Mouse (Mus musculus) left cerebral cortex, postnatal 25 days (tissue): ENCODE measurements at regions not wholly inside any gene's neighbourhood (a gene's known extent, or its start where the extent isn't known, plus 50 kb on each side); places are given as distances from the start of the nearest gene placed in this dataset.

Experiments
- DNase-seq, 2 experiments: peaks; one replicate each; pipeline ENCODE4 v3.0.0; 2022; ENCODE audit warnings: low spot score in 2 of 2, mixed read lengths in 1 of 2
- intact Hi-C: fragments of 180-260 bp; cut with DNase I; formaldehyde crosslinking; loops from one replicate; pipeline ENCODE4 v1.15.1; 2025

DNA sequence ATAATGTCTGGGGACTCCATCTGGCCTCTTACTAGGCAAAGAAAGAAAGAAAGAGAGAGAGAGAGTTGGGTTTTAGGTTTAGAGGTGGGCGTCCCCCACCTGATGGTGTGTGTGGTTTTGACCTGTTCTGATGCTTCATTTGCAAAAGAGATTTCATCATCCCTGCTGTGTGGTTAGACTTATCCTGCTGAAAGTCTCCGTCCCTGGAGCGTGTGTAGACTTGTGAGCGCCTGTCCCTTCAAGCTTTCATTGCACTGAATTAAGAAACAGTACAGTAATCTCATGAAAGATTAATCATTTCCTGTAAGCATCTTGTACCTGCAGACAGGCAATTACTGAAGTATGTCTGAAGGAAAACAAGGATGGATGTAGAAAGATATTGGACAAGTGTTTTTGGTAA is 2244.1 kb downstream of the 4930444P10Rik start:
- no peak for DNase-seq
- intact Hi-C loops, result no loop called here

DNA sequence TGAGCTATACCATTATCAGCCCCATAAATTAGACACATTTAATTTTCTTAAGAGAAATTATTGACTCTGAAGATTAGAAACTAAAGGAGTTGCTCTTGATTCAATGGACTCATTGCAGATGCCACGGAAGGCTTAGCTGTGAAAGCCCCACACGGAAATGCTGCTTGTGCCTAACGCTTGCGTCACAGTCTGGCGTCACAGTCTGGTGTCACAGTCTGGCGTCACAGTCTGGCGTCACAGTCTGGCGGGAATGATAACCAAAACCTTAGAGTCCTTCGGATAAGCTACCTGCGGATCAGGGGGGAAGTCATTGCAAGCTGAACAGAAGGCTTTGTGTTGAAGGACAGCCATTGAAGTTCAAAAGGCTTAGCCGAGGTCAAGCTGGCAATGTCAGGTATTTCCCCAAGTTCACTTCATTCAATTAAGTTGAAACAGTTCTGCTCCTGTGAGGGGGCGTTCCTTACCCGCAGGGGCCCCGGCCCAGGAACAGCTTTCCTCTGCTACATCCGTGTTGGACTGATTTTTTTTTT is 2246.7 kb downstream of the 4930444P10Rik start:
- no peak for DNase-seq
- intact Hi-C loops, result no loop called here

DNA sequence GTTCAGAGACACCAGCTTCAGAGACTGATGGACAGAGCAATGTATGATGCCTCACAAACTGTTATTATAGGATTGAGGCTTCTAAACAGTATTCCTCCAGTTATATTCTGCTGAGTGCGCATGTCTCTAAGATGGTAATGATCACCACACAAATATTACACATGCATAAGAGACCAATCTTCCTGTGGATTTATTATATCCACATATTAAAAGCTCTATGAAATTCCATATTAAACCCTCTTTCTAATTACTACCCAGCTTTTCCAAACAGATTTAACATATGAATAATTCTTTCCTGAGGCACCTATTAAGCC is 2252.9 kb downstream of the 4930444P10Rik start:
- no peak for DNase-seq
- intact Hi-C loops, result no loop called here

DNA sequence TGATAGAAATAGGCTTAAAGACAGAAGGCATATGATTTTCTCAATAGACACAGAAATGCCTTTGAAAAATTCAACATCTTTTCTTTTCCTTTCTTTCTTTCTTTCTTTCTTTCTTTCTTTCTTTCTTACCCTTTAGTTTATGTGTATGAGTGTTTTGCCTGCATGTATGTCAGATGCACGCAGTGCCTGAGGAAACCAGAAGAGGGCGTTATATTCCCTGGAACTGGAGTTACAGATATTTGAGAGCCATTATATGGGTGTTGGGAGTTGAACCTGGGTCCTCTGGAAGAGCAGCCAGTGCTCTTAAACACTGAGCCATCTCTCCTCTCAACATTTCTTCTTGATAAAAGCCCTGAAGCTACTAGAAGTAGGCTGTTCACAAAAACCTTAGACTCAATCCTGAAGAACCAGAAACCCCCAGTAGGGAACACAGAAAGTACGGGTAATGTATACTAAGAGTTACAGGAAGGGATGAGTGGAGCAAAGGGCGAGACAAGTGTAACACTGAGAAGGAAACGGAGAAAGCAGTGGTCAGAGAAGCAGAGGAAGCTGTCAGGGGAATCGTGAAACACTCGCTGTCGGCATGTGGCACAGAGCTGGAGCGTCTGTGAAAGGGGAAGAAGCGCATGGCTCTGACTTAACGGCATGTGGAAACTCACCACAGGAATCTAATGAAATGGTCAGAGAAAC is 2253.4 kb downstream of the 4930444P10Rik start:
- intact Hi-C loops, result no loop called here
- DNase-seq, result no peak

DNA sequence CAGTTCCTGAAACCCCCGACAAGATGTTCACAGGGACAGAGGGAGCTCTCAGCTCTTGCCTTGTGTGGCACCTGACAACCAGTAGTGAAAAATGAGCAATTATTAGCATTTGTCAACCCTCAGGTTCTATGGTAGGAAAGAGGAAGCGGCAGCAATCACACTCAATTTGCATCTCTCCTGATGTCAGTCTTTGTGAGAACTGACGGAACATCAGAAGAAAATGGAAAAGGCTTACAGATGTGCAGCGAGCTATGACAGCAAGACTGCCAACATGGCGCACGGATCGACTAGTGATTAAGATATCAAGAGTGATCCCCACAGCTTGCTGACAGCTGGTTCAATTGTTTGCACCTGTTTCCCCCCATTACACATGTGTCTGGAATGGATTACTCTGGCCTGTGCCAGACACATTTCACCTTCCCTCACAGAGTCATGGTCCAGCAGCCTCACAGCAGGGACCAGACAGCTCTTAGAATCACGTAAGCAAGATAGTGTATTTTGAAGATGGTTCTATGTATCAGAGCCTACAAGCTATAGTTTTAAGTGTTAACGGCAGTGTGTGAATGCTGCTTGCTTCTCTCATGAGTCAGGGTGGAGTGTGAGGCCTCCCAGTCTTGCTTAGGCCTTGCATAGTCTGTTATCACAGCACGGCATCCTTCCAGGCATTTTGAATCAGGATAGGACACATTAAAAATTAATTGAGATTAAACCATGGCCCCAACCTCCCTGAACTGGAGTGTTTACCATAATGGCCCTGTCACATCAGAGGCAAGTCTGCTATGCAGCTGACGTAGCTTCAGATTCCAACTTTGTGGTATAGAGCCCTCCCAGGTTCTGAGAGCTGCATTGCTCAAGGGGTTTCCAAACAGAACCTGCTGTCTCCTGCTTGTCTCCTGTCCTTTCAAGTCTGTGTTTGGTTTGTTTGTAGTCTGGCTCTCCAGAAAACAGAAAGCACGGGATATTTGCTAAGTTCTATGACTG is 2258.0 kb downstream of the 4930444P10Rik start:
- intact Hi-C loops, result no loop called here
- DNase-seq, result no peak

DNA sequence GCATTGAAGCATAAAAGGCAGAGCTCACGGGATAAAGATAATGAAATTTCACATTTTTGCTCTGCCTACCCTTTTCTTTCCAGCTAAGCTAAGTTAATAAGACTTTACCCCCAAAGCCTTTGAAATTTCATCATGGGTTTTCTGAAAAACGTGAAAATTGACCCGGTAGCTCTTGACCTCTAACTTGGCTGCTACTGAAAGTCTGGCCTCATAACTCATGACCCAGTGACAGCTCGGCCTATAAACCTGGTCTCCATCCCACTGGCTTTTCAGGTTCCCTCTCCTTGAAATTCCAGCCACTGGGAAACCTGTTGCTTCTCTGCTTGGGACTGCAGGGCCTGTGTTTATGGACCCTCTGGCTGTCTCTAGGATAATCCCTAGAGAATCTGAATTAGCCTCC is 2285.3 kb downstream of the 4930444P10Rik start:
- intact Hi-C loops, result no loop called here
- no peak for DNase-seq

DNA sequence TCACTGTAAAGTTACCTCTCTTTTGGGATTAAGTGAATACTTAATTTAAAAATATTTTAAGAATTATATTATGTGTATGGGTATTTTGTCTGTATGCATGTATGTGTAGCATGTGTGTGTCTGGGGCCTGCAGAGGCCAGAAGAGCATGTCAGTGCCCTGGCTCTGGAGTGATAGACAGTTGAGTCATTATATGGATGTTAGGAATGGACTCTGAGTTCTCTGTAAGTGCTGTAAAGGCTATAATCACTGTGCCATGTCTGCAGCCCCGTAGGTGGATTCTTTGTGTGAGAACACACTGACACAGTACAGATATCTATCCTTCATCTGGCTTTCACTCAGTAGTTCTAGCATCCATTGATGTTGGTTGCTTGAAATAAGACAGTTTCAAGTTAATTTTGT is 2292.7 kb downstream of the 4930444P10Rik start:
- DNase-seq, result no peak
- intact Hi-C loops, result no loop called here

DNA sequence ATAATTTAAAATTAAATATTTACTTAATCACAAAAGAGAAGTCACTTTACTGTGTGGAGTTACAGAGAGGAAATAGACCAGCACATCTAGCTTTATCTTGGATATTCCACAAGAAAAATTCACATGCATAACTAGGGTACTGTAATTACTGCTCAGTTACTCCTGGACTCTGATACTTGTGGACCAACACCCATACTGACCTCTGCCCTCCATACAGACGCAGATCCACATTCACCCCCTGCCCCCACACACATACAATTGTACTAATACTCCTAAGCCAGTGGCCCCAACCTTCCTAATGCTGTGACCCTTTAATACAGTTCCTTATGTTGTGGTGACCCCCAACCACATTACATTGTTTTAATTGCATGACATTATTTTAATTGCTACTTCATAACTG is 2294.3 kb downstream of the 4930444P10Rik start:
- no peak for DNase-seq
- intact Hi-C loops, result no loop called here

DNA sequence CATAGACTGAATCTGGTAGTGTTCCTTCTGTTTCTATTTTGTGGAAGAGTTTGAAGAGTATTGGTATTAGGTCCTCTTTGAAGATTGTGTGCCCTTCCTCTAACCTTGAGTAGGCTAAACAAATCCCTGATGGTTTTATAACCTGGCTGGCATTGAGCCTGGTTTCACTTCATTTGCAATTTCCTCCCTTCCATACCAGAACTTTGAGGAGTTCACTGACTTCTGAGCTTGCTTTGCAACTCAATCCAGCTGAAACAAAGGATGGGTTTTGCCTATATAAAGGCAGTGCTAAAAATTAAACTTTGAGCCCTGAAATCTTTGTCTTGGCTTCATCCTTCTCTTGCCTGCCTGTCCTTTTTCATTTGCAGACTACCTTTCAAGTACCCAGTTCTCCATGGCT is 2297.9 kb downstream of the 4930444P10Rik start:
- intact Hi-C loops, result no loop called here
- no peak for DNase-seq

DNA sequence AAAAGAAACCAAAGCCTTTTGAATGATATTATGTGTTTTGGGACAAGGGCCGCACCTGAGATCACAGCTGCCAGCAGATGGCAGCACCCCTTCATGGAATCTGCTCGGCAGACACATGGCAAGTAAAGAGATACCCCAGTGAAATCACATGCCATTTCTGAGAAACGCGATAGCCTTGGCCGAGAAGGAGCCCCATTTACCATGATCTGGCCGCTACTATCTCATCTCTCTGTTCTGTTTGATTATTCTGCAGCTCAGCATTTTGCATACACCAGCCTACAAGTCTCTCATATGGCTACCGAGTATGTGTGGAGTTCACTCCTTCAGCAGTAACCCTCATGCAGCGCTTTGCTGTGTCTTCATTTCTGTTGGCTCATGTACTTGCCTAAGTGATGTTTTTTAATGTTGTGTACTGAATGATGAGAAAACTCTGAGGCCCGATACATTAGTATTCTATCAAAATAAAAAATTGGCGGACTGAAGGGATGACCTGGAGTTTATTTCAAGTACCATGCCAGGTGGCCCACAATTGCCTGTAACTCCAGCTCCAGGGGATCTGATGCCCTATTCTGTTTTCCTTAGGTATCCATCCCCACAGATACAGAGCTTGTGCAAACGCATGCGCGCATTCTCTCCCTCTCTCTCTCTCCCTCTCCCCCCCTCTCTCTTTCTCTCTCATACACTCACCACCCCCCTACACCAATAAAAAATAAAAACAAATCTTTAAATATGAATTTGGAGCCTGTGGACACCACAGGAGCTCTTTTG is 2303.6 kb downstream of the 4930444P10Rik start:
- intact Hi-C loops, result loop anchor here (1.0 to 10.0 kb wide), 4 partner anchors 513 to 1195 kb away; no protein-coding TSS in a partner anchor
- DNase-seq, result peak; percentile 89

DNA sequence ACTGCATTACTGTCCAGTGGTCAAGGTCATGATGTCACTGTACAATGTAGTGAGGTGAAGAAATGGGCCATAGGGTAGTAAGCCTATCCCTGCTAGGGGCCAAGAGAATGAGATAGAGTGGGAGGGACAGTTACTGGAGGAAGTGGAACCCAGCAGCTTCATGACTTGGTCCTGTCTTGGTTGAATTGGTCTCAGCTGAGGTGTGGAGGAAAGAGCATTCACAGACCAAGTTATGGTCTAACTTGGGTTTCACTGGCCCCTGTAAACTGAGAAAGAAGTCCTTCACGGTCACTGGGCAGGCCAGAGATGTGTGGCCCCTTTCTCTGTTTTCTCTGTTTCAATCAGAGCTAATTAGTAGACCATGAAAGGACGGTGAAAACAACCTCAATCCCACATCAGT is 2306.1 kb downstream of the 4930444P10Rik start:
- DNase-seq, result no peak
- intact Hi-C loops, result loop anchor here (5.0 to 10.0 kb wide), 3 partner anchors 515 to 1198 kb away; no protein-coding TSS in a partner anchor

DNA sequence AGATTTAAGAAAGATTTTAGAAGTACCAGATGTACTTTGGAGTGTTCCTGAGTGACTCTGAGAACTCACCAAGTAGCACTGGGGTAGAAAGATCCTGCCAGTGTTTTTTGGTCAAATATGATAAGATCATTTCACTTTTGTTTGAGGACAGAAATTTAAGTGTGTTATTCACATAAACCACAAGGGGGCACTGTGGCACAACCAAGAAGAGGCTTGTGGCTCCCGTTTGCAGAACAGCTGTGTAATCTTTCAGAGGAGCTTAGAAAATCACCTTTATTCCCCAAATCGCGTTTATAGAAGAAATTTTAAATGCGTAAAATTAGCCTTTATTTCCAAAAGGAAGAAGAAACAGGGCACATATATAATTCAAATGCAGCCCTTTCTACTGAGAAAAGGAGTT is 2308.7 kb downstream of the 4930444P10Rik start:
- intact Hi-C loops, result loop anchor here (2.0 to 10.0 kb wide), 3 partner anchors 78 to 1200 kb away; no protein-coding TSS in a partner anchor

DNA sequence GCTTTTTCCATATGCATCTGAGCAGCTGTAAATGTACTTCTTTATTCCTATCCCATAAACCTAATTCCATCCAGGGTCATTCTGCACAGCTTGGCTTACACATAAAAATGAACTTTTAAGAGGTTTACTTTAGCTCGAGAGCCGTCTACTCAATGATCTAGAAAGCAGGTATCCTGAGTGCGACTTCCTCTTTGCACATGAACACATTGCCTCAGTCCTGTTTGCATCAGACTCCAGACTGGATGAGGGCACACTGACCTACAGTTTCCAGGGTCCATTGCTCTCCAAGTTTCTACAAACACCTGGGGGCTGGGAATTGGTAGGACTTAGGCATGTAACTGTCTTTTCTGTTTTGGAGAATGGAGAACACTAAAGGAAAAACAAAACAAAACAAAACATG is 2310.5 kb downstream of the 4930444P10Rik start:
- no peak for DNase-seq
- intact Hi-C loops, result loop anchor here (5.0 to 10.0 kb wide), 2 partner anchors 1080 to 1202 kb away; no protein-coding TSS in a partner anchor

More for the DNA sequence above, 2308.7 kb downstream of the 4930444P10Rik start:
- peak; percentile 28 to 57 for DNase-seq

DNA sequence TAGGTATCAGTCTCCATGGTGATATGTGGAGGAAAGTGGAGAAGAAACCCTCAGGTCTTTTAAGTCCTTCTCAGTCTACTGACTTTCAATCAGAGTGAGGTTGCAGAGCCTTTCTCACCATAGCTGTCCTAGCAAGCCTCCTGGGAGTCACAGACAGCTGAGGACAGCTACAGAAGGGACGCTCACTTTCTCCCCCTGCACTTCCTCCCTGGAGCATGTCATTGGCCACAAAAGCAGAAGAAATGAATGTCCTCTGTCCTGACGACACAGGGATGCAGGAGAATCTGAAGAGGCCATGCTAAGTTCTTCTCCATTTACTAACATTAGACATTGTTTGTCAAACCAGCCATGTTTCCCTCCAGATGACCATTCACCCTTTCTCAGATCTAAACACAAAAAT is 2321.0 kb downstream of the 4930444P10Rik start:
- intact Hi-C loops, result no loop called here
- no peak for DNase-seq

DNA sequence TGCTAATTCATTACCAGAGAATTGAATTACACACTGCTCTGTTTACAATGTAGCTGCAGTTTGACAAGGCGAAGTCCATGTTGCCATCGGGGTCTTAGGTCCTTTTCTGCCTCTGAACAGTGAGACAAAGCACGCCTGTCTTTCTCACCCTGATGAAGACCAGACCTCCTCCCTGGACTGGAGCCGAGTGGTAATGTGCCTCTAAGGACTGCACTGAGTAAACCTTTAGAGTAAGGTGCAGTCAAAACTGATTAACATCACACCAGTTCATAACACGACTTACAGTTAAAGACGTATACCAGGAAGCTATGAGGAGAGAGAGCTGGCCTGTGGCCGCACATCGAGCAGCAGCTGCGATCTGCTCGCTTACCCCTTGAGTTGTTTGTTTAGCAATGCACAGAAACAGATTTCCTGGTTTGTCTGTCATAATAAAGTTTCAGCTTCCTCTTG is 2322.1 kb downstream of the 4930444P10Rik start:
- intact Hi-C loops, result no loop called here
- DNase-seq, result no peak

DNA sequence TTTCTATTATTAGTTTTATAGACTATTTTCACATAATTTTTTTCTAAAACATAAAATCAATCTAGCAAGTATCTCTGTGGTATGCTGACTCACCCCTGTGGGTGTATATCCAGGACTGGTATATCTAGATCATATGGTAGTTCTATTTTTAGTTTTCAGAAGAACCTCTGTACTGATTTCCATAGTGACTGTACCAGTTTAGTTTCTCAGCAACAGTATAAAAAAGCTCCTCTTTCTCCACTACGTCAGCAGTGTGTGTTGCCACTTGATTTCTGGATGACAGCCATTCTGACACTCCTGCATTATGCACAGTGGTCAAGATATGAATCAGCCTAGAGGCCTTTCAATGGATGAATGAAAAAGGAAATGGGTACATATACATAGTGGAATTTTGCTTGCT is 2338.6 kb downstream of the A830018L16Rik start:
- peak; percentile 30 to 82 for DNase-seq
- intact Hi-C loops, result no loop called here

DNA sequence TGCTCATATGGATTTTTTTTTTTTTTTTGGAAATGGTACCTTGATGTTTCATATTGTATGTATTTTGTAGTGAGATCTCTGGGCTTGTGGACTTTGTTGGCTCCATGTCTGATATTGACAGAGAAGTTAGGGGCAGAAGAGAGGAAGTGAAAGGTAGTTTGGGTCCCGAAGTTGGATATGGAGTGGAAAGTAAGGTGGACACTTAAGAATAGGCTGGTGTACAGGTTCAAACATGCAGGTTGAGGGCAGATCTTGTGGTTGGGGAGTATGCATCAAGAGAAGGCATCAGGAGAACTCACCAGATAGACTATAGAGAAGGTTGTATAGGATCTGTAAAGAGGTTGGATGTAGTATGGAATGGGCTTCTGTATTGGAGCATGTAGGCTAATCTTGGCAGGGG is 2337.5 kb downstream of the A830018L16Rik start:
- DNase-seq, result no peak
- intact Hi-C loops, result no loop called here
